Mouse (Mus musculus): ENCODE measurements around the gene Six4.
"Not testable (repeated sequence)": the region's sequence is repeated elsewhere in the genome, so short reads cannot be mapped to it uniquely, and the experiment has no call there.

Six4 gene

DNA sequence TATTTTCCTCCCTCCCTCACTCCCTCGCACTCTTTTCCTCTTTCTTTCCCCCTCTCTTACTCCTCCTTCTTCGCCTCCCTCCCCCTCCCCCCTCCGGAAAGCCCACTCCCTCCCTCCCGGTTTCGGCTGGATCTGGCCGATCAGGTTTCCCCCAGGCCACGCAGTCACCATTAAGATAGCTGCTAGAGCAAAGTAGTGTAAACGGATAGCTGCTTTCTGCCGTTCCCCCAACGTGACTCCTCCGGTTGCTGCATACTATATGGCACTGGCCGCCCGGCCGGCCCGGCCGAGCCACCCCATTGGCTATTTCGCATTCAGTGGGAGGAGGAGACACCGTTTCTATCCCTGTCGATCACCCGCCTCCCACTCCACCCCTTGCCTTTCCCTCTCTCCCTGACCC lies at the start of gene Six4:
Gene Six4 (minus strand): TSS at position 261 of the 400 bp plus-strand sequence.
- DNase-seq (ENCODE audit: low spot score), result peak; percentile 71

DNA sequence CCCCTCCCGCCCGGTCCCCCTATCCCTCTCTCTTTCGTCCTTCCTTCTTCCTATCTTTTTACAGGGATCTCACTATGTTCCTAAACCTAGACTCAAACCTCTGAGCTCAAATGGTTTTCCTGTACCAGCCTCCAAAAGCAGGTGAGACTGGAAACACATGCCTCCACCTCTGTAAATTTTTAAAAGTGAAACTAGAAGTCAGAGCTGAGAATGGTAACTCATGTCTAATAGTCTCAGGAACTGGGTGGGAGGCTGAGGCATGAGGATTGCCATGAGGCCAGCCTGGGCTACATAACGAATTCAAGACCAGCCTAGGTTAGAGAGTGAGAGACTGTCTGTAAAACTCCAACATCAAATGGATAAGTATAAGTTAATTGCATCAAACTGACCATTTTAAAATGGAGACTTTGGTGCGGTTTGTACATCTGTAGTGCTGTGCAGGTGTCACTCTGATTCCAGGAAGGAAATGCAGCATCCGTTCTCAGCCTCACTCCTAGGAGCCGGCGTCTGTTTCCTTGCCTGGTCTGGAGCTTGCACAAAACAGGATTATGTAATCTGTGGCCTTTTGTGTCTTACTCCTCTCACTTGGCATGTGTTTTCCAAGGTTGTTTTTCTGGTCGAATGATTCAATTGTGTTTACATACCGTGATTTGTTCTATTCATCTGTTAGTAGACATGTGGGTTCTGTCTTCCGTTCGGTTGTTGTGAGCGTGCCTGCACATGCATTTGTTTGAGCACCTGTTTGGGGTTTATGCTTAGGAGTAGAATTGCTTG lies 49.3 kb upstream of the Six4 start:
- no peak for DNase-seq (ENCODE audit: low spot score)

DNA sequence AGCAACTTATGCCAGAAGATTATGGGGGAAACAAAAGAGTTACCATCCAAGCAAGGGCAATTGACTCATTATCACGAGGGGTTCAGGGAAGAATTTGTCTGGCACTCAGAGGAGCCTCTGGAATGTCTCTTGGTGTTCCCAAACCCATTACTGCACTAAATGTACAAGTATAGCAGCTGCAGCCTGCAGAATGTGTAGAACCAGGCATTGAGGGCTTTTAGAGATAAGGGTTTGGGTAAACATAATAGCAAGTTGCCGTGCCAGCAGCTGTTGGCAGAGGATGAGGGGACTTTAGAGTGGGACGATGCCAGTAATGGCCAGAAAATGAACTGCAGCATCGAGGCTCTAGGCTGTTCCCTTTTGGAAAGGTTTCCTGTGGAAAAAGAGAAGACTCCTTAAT lies 47.1 kb upstream of the Six4 start:
- DNase-seq (ENCODE audit: low spot score), result peak; percentile 11

DNA sequence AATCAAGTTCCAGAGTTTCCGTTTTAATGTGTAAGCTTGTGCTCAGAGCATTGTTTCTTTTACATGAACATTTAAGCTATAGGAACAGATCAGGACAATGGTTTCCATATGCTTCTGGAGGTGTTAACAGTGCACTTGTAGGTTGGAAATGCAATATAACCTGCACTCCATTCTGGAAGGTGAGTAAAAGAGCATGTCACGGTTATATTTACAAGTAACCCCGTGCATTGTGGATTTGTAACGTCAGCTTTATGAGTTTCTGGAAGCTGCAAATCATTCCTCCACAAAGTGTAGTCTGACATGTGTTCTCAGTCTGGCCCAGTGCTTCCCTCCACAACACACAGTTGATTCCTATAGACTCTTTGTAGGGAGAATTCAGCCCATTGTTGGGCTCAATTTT lies 40.9 kb upstream of the Six4 start:
- DNase-seq (ENCODE audit: low spot score), result no peak

DNA sequence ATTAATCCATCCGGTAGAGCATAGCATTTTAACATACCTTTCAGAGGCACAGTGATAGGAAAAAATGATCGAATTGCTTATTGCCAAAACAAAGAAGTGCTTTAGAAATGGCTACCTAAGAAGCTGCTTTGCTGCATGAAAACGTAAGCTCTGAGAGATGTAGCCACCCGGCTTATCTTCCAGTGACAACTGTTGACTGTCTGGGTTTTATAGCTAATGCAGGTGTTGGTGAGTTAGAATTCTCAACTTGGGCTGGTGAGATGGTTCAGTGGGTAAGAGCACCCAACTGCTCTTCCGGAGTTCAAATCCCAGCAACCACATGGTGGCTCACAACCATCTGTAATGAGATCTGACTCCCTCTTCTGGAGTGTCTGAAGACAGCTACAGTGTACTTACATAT lies 37.8 kb upstream of the Six4 start:
- not testable (repeated sequence) for DNase-seq (ENCODE audit: low spot score)

DNA sequence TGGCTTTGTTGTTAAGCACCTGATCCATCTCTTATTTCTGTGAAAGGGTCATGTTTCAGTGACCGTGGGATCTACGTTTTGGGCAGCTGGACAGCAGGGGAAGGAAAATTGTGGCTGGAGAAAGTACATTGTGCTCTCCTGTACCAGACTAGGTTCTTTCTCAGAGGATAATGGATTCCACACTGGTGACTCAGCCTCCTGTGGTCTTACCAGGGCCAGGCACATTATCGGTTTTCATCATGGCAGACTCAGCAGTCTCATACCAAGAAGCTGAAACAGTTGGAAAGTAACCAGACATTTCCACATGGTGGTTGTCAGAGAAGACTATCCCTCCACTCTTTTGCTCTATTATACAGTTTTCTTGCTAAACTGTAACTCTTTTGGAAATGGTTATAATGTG lies 34.0 kb upstream of the Six4 start:
- DNase-seq (ENCODE audit: low spot score), result no peak

DNA sequence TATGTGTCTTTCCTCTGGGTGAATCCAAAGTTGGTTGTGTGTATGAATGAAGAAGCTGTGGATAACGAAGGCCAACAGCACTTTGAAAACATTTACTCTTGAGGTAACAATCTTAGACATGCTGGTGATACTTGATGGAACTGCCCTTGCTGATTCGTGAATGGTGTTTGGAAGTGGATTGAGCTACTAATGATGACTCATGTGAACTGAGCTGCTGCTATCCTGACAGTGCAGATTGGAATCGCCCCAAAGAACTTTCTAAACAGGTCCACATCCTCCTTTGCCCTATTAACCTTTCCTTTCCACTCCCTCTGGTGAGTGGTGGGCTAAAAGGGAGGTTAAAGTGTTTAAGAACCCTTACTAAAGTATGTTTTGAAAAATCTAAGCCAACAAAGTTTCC lies 27.5 kb upstream of the Six4 start:
- no peak for DNase-seq (ENCODE audit: low spot score)

DNA sequence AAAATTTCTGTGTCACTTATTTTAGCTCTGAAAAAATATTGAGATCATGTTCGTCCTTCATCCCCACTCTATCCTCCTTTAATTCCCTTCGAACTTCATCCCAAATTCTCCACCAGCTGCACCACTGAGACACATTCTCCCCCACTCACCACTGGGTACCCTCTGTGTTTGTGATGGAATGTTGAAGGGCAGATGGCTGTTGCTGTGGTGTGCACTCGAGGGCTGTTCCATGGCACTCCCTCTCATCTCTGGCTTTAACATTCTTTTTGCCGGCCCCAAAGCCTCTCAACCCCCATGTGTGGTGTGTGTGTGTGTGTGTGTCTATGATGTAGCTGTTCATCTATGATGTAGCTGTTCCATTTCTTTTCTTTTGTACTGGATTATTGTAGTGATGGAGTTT lies 12.0 kb upstream of the Six4 start:
- no peak for DNase-seq (ENCODE audit: low spot score)

DNA sequence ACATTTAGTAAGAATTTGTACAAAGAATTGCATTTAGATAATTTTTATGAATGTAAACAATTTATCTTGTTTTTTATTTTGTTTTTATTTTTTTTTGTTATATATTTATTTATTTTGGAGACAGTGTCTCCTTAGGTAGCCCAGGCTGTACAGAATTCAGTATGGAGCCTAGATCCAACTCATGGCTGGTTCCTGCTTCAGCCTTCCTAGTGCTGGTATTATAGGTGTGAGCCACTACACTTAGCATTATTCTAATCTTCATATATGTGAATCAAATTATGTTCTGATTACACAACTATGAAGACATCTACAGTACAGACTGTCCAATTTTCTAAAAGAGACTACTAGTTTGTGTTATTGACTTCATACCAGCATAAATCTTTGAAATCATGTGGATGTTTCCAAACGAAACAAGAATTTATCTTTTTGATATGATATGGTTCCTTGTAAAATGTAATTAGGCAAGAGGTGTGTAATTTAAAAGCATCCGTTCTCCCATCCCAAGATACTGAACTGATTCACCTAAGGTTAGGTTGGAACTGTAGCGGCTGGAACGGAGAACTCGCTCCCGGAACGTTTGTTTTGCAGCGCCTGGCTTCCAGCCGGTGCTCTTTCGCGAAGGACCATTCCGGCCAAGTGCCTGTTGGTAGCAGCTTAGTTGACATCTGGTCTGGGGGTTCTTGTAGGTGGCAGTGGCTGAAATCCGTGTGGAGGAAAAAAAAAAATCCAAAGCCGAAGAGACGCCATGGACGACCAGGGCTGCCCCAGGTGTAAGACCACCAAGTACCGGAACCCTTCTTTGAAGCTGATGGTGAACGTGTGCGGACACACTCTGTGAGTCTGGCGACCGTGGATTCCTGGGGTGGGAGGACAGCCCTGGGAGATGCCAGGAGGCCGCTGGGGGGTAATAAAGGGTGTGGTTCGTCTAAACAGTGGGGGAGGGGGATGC lies 10.1 kb upstream of the Six4 start, which contains the start of gene Mnat1:
Gene Mnat1 (plus strand): TSS at position 625 of the 949 bp plus-strand sequence.
- DNase-seq (ENCODE audit: low spot score), result peak; percentile 82

DNA sequence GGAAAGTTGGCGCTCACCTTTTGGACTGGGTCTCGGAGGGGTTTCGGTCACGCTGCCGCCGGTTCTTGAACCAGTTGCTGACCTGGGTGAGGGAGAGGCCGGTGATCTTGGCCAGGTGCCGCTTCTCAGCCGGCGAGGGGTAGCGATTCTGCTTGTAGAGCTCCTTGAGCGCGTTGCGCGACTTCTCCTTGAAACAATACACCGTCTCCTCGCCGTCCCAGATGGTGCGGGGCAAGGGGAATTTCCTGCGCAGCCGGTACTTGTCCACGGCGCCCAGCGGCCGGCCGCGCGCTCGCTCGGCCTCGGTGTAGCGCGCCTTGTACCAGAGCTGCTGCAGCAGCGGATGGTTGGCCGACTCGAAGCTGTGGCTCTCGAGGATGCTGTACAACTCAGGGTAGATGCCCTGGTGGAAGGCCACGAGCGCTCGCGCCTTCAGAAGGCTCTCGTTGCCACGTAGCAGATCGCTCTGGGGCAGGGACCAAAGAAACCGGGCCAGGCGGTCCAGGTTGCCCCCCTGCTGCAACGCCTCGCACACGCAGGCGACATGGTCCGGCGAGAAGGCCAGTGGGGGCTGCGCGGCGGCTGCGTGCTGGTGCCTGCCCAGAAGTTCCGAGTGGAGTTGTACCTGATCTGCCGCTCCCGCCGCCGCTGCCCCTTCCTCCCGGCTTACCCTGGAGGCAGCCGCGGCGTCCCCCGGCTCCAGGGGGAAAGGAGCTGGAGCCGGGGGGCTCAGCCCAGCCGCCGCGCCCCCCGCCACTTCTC lies 749 bp downstream of the Six4 start:
- DNase-seq (ENCODE audit: low spot score), result peak; percentile 33

DNA sequence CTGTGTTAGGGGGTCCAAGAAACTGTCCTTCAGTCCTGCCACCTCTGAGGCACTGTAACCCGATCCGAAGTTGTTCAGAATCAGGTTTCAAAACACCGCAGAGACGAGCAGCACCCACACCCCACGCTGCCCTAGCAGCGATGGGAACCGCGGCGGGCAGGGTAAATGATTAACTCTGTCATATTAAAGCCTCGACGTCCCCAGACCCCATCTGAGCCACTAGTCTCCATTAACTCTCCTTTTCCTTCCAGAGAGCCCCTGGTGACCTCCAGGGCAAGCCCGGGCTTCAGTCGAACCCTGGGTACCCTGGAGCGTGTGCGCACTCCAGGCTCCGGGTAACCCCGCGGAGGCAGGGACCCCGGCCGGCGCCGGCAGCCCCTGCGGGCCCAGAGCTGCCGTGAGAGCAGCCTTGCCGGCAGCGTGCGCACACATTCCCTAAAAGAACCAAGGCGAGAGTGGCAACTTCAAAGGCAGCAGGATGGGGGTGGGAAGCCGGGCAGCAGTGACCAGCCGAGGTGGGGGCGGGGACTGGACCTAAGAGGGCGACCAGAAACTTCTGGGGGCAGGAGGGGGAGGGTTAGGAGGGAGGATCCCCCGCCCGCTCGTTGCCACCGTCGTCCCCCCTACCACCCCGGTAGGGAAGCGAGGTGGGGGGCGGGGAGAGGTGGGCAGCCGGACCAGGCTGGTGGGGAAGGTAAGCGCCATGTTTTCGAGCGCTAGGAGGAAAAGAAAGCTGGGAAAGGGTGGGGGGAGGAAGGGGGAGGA lies 1.5 kb downstream of the Six4 start:
- DNase-seq (ENCODE audit: low spot score), result peak; percentile 18

DNA sequence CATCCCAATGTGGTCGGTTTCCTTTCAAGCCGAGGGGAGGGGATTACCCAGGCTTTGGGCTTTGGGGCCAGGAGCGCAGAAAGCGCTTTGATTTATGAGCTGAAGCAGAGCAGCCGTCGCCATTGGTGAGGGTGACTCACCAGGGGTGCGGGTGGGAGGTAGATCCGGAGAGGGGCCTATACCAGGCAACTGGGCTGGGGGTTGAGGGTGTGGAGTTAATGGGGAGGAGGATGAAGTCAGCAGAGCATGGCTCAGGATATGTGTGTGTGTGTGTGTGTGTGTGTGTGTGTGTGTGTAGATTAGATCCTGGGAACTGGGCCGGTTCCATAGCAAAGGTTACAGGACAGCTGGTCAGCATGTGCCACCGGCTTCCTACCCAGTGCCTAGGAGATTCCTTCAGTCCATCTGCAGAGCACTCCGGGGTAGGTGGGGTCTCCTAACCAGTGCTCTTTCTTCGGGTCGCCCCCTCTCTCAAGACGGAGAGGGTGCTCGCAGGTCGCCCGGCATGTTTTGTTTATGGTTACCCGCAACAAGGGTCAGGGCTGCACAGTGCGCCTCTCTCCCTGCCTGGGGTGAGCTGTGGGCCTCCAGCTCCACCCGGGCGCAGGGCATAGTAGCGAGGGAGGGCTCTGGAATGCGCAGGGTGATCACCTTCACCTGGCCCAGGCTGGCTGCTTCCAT lies 2.7 kb downstream of the Six4 start:
- DNase-seq (ENCODE audit: low spot score), result peak; percentile 9

DNA sequence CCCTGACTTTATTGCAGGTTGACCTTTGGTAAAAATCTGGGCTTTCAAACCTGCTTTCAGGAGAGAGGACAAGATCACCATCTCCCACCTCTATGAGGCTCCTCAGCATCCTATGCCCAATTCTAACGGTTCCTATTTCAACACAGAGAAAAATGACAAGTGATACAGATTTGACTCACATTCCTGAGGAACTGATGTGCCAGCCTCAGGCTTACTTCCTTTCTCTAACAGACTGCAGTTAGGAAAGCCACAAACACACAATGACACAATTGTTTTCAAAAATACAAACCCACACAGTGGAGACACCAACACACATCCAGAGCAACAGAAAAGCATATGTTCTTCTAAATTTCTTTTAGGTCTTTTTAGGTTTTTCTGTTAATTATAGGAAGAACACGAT lies 5.4 kb downstream of the Six4 start:
- no peak for DNase-seq (ENCODE audit: low spot score)

DNA sequence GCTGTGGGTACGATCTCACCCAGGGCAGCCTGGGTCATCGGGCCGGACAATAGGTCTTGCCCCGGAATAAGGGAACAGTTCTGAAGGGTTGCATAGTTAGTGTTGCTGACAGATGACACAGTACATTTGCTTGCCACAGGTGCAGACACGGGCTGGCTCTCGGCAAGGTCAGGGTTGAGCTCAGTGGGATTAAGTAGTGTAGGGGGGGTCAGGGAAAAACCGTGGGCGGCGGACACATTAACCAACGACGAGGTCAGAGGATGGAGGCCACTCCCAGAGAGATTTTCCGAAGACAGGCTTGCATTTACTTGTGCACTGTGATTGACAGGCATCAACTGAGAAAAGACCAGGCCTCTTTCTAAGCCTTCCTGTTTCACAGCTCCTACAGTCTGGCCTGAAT lies 9.5 kb downstream of the Six4 start:
- no peak for DNase-seq (ENCODE audit: low spot score)

DNA sequence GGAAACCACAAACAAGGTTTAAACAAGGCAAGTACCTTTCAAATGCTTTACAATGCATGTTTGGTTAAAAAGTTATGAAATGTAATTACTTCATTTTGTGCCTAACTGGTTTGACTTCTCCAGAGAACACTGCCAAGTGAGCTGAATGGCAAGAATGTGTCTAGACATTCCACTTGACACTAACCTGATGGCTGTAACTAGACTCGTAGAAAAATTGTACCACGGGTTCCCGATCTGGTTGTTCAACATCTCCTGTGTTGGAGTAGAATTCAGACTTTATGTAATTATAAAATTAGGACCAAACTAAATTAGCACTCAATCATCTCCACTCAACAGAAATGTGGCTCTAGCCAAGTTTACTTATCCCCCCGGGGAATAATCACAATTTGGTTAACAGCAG lies 14.7 kb downstream of the Six4 start:
- DNase-seq (ENCODE audit: low spot score), result no peak

DNA sequence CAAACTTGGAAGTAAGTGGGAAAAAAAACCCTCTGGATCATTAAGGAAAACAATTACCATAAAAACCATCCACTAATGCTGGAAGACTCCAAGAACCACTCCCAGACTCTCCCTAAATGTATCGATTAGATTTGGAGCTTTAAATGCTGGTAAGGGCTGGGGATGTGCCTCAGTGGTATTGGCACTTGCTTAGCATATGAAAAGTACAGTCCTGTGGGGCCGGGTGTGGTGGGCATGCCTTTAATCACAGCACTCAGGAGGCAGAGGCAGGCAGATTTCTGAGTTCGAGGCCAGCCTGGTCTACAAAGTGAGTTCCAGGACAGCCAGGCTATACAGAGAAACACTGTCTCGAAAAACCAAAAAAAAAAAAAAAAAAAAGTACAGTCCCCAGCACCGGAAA lies 17.1 kb downstream of the Six4 start:
- DNase-seq (ENCODE audit: low spot score), result not testable (repeated sequence)

DNA sequence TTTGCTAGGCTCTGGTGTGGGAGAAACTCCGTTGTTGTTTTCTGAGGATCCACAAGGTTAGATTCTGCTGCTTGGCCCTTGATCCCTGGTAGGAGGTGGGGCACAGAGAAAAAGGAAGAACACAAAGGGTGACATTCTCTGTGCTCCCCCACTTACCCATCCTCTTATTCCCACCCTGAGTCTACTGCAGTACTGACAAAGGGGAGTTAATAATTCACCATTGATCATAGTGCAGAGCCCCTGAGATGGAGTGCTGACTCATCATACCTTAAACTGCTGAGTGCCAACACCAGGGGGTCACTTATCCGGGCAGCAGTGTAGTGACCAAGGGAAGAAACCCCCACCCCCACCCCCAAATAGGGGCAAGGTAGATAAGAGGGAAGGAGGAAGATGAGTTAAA lies 18.7 kb downstream of the Six4 start:
- DNase-seq (ENCODE audit: low spot score), result no peak

DNA sequence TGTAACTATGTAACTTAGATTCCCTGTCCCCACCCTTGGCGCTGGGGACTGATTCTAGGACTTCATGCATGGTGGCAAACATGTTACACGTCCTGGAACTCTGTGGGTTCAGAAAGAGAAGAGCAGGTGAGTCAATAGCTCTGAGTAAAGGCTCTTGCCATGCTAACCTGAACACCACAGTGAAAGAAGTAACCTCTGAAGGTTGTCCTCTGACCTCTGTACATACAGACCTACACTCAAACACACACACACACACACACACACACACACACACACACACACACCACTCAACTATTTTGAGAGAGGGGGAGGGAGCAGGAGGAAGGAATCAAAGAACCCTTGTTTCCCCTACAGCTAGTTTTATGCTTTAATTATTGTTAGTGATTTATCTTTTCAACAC lies 19.1 kb downstream of the Six4 start:
- no peak for DNase-seq (ENCODE audit: low spot score)

DNA sequence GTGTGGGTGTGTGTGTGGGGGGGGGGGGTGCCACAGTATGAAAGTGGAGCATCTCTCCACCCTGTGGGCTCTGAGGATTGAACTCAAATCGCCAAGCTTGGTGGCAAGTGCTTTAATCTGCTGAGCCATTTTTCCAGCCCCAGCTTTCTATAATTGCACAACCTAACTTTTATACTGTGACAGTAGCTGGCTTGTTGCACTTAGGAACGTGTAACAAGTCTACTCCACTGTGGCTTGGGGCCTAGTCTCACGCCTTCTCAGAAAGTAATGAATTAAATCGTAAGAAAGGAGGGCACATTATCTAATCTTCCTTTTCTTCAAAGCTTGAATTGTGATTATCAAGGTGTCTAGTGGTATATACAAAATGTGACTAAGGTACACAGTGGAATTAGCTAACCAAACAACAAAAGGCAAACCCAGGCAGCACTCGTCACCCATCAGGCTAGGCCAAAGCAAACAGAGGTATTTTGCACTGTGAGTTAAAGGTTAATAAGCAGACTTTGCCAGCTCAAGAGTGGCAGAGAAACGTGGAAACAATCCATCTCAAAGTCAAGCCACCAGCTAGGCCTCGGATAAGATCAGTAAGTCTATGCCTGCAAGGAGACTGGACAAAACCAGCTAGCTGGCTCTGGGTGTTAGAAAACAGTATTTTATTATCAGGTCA lies 22.5 kb downstream of the Six4 start:
- DNase-seq (ENCODE audit: low spot score), result no peak

DNA sequence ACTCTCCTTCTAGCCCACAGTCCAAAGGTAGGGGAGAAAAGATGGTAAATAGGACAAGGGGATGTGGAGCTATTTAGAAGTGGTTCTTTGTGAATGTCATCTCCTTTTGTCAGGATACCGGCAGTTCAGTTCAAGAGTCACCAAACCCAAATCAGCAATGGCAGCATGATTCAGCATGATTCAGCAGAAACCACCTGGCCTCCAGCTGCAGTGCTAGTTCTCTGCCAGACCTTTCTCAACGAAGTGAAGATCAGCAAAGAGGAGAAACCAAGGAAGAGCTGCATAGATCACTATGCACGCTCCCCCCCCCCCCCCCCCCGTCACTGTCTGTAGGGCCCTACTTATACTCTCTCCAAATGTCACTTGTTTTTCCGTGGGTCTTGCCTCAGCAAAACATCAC lies 24.3 kb downstream of the Six4 start:
- DNase-seq (ENCODE audit: low spot score), result no peak

Measured in ovary, postnatal 36 days (tissue).